Mouse (Mus musculus): ENCODE measurements at regions not wholly inside any gene's neighbourhood (a gene's known extent, or its start where the extent isn't known, plus 50 kb on each side); places are given as distances from the start of the nearest gene placed in this dataset.

GRCm38 (mm10) chr12:105898580-105899293, 111.3 kb upstream of the Vrk1 start:
- in situ Hi-C loops (cut with MboI; ENCODE audit: unreplicated experiment in 2 of 2) = no loop called here

DNA sequence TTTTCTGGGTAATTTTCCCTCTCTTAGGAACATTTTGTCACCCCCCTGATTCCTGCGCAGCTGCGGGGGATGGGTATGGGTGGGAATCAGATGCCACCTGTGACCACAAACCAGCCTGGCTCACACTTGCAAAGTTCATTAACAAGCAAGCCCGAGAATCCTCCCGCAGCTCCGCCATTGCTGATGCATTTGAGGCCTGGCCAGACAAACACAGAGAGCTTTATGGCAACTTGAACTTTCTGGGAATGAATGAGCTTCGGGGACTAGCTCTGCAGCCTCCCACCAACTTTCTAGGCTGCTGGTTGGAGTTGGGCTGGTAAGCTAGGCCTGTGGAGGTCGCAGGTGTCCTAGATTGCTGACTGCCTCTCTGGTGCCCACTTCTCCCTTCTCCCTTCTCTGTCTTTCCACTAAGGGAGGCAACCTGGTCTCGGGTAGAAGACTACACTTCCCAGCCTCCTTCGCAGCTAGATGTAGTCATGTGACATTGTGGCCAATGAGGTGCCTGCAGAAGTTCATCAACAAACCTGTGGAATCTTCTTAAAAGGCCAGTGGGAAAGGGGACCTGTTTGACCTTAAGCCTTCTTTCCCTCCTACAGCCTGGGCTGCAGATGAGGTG, 110.6 kb upstream of the Vrk1 start:
- in situ Hi-C loops (cut with MboI; ENCODE audit: unreplicated experiment in 2 of 2) = no loop called here

GRCm38 (mm10) chr12:105900479-105900878, 109.5 kb upstream of the Vrk1 start:
- in situ Hi-C loops (cut with MboI; ENCODE audit: unreplicated experiment in 2 of 2) = no loop called here

DNA sequence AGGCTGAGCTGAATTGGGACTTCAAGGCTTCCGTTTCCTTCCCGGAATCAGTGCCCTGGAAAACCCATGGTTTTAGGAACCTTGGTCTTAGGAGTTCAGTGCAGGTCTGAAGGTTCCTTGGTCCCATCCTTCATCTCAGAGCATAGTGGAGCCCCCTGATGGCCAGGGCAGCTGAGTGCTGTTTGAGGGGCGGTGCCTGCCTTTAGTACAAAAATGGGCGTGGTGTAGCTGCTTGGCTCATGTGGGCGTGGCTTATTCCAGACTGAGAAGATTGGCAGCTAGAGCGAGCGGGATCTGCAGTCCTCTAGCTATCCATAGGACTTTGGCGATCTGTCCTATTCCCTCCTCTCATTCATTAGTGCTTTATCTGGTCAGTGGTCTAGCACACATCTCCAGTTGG, 107.0 kb upstream of the Vrk1 start:
- in situ Hi-C loops (cut with MboI; ENCODE audit: unreplicated experiment in 2 of 2) = no loop called here

GRCm38 (mm10) chr12:105906584-105906983, 103.4 kb upstream of the Vrk1 start:
- in situ Hi-C loops (cut with MboI; ENCODE audit: unreplicated experiment in 2 of 2) = no loop called here

DNA sequence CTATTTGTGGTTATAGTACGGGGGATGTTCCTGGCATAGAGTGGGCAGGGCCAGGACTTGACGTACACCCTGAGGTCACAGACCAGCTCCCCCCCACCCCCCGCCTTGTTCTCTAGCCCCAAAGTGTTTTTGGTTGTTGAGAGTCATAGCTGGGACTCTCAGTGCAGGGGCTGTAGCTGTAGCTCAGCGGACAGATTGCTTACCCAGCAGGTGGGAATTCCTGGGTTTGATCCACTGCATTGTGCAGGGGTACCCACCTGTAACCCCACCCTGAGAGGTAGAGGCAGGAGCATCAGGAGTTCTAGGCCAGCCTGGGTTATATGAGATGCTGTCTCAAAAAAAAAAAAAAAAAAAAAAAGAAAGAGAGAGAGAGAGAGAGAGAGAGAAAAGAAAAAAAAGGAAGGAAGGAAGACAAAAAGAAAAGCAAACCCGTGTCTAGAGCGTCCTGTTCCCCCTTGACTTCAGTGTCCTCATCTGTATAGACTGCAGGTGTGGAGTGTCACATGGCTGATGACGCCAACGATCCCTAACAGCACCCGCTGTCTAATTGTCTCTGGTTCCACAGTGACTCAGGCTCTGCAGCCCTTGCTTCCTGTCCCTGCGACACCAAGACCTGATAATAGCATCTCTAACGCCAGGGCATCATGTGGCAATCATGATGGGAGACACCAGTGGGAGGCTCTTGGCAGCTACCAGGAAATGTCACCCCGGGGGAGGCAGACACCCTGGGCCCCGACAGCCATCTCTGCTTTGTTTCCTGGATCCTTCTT, 102.0 kb upstream of the Vrk1 start:
- in situ Hi-C loops (cut with MboI; ENCODE audit: unreplicated experiment in 2 of 2) = no loop called here

DNA sequence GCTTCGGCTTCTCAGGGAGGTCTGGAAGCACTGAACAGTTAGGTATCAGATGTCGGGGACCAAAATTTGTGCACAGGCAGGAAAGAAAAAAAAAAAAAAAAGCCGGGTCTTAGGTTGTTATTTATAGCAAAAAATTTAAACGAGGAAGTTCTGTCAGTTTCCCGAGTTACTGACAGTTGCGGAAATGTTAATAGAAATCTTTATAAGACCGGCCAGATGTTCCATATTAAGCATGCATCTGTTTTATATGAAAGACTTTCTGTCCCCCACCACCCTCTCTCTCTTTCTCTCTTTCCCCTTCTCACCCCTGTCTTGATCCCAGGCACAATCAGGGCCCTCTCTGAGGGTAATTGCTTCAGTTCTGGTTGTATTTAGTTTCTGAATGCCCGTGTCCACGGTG, 98.5 kb upstream of the Vrk1 start:
- in situ Hi-C loops (cut with MboI; ENCODE audit: unreplicated experiment in 2 of 2) = no loop called here

DNA sequence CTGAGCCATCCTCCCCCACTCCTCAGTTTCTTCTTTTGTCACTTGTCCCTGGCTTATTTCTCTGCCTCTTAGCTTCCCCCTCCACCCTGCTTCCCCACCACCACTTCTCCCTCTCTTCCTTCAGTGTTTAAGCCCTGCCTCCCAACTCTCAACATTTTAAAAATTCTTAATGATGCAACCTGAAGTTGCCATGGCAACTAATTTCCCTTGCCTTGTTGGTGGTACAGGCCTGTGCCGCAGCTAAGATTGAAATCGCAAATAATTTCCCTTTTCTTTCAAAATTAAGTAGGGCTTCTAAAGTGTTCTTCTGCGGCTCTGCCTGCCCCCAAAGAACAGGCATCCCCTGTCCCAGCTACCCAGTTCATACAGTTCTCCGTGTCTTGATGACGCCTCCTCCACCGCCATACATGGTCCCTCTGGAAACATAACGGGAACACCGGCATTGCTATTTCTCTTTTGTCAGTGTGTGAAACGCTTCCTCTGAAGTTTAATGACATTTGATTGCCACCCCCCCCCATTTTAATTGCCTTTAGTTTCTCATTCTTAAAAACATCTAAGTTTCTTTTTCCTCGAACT, 92.6 kb upstream of the Vrk1 start:
- in situ Hi-C loops (cut with MboI; ENCODE audit: unreplicated experiment in 2 of 2) = no loop called here

- in situ Hi-C loops (cut with MboI; ENCODE audit: unreplicated experiment in 2 of 2) = no loop called here
These were observed 91.3 kb upstream of the Vrk1 start for GRCm38 (mm10) chr12:105918775-105919174.

GRCm38 (mm10) chr12:105927210-105927609, 82.8 kb upstream of the Vrk1 start:
- in situ Hi-C loops (cut with MboI; ENCODE audit: unreplicated experiment in 2 of 2) = no loop called here

DNA sequence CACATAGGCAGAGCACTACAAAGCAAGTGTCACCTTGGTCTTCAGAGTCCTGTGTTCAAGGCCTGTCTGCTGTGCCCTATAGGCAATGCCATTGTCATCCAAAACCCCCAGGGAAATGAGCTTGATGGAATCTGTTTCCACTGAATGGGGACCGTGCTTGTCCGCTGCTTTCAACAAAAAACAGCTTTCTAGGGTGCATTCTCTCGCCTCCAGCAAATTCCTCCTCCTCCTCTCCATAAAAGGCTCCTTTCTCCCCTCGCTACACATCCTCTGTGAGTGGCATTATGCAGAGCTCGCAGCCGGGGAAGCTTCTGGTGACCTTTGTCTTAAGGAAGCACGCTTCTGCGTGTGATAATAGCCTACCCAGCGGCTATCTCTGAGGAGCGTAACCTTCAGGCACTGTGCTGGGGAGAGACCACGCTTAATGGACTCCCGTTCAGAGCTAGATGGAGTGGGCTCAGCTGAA, 80.5 kb upstream of the Vrk1 start:
- in situ Hi-C loops (cut with MboI; ENCODE audit: unreplicated experiment in 2 of 2) = no loop called here

GRCm38 (mm10) chr12:105935441-105935880, 74.6 kb upstream of the Vrk1 start:
- in situ Hi-C loops (cut with MboI; ENCODE audit: unreplicated experiment in 2 of 2) = no loop called here

DNA sequence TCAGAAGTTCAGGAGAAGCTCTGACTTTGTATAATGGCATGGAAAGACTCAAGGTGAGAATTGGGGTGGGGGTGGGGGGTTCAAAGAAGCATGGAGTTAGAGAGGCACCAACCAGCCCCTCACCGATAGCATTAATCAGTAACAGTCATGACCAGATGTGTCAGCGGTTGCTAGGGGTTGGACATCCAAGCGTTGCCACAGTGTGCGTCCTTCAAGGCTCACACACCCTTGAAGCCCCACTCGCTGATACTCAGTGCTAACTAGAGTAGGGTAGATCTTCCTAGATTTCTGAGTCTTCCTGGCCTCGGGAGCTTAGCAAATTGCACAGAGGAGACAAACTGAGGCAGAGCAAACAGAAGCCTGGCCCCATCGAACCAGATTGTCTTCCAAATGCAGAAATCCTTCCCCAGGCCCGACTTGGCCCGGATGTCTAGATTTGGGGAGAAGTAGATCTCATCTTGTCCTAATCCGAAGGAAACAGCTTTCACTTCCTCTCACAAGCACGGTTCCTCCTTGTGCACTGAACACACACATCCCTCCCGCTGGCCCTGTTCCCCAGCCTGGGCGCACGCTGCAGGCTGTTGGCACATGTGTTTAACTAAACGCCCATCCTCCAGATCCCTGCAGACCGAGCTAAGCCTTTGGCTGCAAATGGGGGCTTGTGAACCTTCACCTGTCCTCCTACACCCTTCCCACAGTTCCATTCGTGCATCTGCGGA, 73.1 kb upstream of the Vrk1 start:
- in situ Hi-C loops (cut with MboI; ENCODE audit: unreplicated experiment in 2 of 2) = no loop called here

DNA sequence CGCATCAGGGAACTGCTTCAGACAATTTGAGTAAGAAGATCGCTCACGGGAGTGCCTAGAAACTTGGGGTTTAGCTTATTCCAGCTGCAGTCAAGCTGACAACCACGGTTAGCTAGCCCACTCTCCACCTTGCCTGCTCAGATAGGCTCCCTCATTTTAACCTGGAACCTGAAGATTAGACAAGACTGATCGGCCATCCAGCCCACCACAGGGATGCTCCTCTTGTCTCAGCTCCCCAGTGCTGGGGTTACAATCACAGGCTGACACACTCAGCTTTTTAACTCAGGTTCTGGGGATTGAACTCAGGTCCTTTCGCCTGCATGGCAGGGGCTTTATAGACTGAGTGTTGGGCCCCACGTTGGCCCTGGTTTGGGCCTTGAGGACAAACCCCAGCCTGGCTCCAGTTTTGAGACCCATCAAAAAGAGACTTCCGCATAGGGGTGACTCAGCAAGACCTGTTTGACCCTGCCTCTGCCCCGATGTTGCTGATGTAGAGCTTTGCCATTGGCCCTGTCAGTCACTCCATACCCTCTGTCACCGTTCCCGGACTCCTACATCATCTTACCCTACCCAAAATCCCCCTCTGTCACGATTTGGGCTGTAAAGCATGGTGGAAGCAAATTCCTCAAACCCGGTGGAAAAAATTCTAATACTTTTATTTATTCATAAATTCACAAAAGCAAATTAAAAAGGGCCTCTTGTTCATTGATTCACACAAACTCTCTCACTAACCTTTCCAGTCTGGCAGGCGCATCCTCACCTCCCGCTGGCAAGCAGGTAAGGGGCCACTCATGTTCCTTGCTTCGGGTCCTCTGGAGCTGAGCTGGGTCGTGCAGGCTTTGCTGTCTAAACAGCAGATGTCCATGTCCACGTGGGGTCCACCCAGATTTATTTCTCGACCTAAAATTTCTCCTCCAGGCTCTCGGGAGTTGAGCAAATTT, 67.6 kb upstream of the Vrk1 start:
- in situ Hi-C loops (cut with MboI; ENCODE audit: unreplicated experiment in 2 of 2) = no loop called here

DNA sequence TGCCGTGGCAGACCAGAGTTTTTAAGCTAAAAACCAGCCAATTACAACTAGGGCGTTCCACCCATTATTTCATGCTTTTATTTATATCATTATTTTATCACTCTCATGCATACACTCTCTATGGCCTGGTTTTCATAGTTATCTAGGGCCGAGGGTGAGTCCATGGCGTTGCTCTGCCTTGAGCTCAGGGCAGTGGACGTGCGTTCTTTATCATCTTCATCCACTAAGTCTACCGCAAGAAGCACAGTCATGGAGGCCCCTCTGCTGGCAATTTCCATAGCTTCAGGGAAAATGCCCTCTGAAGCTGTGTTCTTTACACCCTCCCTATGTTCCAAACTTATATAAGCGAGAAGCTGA, 67.0 kb upstream of the Vrk1 start:
- in situ Hi-C loops (cut with MboI; ENCODE audit: unreplicated experiment in 2 of 2) = no loop called here

DNA sequence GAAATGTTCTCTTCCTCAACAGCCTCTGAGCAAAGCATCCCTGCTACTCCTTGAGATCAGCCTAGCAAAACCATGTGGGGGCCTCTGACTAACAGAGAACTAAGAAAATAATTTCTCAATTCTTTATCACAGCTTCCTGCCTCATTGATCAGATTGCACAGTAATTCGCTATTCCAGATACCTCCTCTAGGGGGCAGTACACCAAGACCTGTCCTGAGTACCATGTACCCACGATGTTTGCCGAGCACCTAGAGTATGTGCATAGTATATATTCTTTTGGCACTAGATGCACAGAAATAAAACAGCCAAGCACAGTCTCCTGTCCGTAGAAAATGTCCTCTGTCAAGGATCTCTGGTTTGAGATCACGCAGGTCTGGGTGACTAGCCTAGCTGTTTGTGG, 62.7 kb upstream of the Vrk1 start:
- in situ Hi-C loops (cut with MboI; ENCODE audit: unreplicated experiment in 2 of 2) = no loop called here

- in situ Hi-C loops (cut with MboI; ENCODE audit: unreplicated experiment in 2 of 2) = no loop called here
These were observed 61.7 kb upstream of the Vrk1 start for GRCm38 (mm10) chr12:105948322-105948721.

DNA sequence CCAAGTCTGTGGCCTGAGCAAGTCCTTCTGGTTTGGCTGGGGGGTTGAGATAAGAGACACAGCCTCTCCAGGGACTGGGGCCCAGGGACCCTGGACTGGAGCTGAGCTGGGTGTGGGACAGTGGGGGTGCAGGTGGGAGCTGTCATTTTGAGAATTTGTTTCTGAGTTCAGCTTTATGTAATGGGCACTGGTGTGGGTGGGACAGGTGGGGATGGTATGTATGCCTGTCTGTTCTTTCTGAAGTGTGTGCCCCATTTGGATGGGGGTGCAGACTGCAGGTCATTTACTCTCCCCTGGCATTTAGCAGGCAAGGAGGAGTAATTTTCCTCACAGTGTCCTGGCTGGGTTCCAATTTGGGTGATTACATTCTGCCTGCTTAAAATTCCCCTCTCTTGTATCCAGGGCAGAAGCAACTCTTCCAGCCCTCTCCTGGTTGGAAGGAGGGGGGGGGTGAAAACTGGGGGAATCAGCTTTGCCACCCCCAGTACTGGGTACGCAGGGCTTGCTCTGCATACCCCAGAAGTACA, 54.2 kb upstream of the Vrk1 start:
- in situ Hi-C loops (cut with MboI; ENCODE audit: unreplicated experiment in 2 of 2) = loop anchor here in 1 of 2 experiments (25.0 kb wide), 1 partner anchor 469 kb away; no protein-coding TSS in a partner anchor

DNA sequence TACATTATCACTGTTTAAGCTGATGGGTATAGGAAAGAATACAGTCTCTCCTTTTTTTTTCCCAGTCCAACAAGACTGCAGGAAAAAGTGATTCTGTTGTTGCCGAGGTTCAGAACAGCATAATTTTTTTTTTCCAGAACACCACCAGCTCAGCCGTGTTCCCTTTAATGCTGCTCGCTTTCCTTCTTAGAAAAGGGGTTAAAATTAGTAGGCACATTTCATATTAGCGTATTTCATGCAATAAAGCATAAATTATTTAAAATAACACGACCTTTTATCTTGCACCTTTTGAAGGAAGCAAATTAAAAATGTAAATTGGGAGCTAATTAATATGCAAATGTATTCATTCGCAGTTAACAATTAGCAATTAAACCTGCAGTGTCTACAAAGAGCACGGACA, 50.3 kb upstream of the Vrk1 start:
- in situ Hi-C loops (cut with MboI; ENCODE audit: unreplicated experiment in 2 of 2) = loop anchor here (5.0 to 25.0 kb wide), 4 partner anchors 95 to 472 kb away; no protein-coding TSS in a partner anchor

Measured in v-Abl transformed pro-B cells (cell line).